Mouse (Mus musculus) gastrocnemius, postnatal 14 days (tissue): Measurements from ENCODE around the gene Itpr2. TPM values are rescaled to one million over a fixed set of nuclear protein-coding genes. Genes with fewer than 3 reads are reported as not detected.
"Not testable (repeated sequence)": the region's sequence is repeated elsewhere in the genome, so short reads cannot be mapped to it uniquely, and the experiment has no call there.

ENCODE experiments used
- DNase-seq: peaks from one replicate; pipeline ENCODE4 v3.0.0; 2021; ENCODE audit warnings: mixed read lengths
- intact Hi-C: fragments of 180-260 bp; cut with DNase I; formaldehyde crosslinking; loops from one replicate; pipeline ENCODE4 v1.15.1; 2025; ENCODE audit warnings: low total_unique reads
- total RNA-seq, 2 experiments: library from RNA; stranded (reverse); gene quantifications; 2 replicates each; pipeline ENCODE4 v1.2.3; 2021

Itpr2 gene
- total RNA-seq, 2 experiments from 2014 or later = 9.1 to 14.6 TPM

DNA sequence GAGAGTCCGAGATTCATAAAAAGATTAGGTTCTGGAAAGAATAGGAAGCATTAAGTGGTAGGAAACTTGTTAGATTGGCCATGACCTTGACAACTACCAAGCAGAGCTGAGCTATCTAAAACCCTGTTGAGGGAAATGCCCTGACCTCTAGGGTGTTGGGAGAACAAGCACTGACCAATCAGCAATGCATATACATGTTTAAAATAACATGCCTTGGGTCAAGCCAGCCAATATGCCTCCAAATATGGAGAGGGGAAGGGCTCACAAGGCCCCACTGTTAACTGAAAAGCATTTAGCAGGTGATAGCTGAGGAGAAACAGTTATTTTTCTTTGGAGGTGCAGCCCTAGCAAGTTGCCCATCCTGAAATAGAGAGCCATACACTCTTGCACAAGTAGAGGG lies 25.2 kb downstream of the Itpr2 start:
- intact Hi-C loops = no loop called here
- DNase-seq = no peak

DNA sequence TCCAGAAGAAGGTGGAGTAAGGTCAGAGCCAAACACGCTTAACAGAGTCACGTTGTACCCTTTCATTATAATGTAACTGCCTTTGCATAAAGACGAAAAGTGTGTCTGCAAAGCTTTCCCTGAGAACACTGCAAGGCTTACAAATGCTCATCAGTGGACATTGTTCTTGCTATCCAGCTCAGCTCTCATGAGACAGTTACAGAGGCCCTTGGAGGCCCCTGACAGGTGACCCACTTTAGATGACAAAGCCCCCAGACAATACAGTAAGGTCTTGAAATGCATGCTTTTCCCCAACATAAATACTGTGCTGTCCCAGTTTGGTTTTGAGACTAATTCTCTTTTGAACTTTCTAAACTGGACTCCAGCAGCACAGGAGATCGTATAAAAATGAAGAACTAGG lies 27.9 kb downstream of the Itpr2 start:
- DNase-seq = no peak

DNA sequence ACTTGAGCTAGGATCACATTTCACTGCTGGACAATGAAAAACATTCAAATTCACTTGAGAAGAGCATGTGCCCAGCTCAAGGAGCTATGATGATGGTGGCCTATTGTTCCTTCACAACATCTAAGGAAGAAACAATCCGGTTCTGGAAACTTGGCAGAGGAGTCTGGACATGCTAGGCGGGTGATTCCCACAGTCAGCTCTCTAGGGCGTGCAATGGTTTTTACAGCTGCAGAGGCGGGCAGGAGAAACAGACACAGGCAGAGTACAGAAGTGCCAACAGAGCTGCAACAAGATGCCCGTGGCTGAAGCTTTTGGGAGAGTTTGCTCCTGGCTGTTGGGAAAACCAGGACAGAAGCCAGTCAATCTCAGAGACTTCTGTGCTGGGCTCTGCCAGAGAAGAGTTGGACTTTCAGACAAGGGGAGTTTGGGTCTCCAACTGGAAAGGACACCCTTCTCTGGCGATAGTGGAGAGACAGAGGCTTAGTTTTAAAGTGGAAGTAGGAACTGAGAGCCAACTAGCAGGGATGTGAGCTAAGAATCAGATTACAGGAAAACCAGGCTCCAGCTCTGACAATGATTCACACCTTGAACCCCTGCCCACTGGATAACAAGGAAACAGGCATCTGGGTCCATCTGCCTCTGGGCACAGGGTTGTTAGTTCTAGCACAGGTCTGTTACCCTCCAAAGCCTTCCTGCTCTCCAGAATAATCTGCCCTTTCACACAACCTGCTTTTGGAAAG lies 28.6 kb downstream of the Itpr2 start:
- intact Hi-C loops = no loop called here
- DNase-seq = peak; percentile 47

More for the DNA sequence above, 27.9 kb downstream of the Itpr2 start:
- intact Hi-C loops = no loop called here

DNA sequence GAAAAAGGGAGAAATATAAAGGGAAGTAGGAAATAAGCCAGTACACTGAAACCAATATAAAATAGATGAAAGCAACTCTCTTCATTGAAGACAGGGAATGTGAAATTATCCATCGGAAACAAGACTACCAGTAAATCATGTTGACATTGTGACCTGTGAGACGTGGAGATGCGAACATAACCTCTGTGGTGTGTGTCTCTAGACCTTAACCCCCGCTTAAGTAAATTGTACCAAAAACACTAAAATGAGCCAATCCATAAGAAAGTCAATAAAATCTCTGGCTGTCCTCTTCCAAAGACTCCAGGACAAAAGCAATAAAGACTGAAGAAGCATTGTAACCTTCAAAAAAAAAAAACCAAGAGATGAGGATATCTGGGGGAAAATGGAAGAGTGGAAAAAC lies 31.6 kb downstream of the Itpr2 start:
- intact Hi-C loops = no loop called here
- DNase-seq = no peak

DNA sequence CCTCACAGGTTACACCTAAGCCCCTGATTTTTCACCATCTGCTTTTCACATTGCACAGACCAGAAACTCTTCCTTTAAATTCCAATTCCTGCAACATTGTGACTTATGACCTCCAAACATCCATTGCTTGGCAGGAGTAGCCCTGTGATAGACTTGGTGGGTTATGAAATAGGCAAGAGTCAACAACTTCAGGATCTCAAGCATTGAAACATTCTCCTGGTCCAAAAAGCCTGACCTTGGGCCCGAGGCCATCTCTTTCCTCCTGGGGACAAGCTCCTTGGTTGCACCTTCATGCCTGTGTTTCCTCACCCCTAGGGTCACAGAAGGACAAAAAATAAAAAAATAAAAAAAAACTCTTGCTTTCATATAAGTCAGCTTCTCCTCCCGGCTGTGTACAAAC lies 32.1 kb downstream of the Itpr2 start:
- no peak for DNase-seq

DNA sequence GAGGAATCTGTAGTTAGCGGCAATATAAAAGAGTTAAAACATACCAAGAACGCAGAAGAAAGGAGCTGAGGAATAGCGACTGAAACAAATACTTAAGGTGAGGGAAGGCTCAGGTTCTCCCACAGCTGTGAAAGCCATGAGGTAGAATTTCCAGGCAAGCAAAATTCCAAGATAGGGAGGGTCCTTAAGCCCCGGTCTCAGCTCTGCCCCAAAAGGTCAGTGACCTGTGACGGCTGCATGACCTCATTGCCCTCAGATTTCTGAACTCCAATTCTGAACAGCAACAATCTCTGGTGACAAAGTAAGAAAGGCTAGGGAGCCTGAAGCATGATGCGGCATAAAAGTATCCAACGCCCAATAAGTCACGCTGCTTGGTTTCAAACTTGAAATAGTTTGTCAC lies 33.7 kb downstream of the Itpr2 start:
- intact Hi-C loops = no loop called here
- DNase-seq = no peak

More for the DNA sequence above, 32.1 kb downstream of the Itpr2 start:
- intact Hi-C loops = no loop called here

DNA sequence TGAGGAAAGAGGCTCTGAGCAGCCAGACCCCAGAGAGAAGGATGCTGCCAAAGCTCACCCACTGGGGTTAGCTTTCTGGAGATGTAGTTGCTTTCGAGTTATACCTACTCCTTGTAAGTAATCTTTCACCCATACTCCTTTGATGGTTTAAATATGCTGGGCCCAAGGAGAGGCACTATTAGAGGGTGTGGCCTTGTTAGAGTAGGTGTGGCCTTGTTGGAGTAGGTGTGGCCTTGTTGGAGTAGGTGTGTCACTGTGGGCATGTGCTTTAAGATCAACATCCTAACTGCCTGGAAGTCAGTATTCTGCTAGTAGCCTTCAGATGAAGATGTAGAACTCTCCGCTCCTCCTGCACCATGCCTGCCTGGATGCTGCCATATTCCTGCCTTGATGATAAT lies 37.4 kb downstream of the Itpr2 start:
- intact Hi-C loops = not testable (repeated sequence)

DNA sequence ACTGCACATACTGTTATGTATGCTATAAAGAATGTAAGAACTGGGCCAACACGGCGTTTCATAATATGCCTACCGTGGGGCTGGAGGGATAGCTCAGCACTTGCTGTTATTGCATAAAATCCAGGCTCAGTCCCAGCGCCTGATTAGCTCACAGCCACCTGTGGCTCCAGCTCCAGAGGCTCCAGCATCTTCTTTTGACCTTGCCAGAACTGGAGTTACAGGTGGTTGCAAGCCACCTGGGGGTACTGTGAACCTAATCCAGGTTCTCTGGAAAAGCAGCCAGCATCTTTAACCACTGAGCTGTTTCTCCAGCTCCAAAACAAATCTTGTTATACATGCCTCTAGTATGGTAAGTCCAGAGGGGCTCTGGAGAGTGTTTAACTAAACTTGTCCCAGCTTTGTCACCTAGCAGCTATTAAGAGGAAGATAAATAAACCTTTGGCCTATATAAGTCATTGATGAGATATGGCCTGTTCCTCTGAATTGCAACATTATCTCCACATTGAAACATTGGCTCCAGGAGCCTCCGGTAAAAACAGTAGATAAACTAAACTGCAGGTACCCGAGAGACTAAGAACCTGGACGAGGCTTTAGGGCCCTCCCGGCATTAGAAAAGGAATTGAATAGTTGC lies 37.9 kb downstream of the Itpr2 start:
- intact Hi-C loops = no loop called here
- DNase-seq = no peak

More for the DNA sequence above, 37.4 kb downstream of the Itpr2 start:
- not testable (repeated sequence) for DNase-seq

DNA sequence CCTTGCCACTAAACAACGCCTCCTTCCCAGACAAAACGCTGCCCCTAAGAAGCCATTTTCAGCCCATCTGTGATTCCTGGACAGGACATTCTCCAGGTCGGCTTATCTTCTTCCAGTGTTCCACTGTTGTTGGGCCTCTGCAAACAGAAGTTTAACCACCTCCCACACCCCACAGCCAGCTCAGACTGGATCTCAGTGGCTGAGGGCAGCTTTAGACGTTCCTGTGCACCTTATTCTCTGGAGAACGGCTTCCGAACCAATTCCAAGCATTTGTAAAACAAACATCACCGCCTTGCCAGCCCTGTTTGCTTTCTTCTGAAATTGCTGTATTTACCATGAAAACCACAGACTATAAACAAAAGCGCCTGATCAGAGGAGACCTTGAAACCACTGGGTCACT lies 41.1 kb downstream of the Itpr2 start:
- no peak for DNase-seq

DNA sequence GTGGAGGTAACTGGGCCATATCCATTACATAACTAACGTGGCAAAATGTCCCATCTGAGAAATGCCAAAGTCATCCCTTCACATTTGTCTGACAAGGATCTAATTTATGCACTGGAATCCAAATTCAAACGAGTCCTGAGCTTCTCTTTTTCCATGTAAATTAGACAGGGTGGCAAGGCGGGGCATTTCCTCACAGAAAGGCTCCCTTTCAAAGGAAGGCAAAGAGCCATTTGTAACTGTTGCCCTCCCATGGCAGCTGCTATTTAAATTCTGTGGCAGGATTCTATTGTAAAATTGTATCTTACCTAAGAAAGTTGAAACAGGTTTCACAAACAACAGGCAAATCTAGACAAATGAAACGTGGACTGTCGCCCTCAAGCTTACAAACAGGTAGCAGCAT lies 43.6 kb downstream of the Itpr2 start:
- intact Hi-C loops = no loop called here
- DNase-seq = no peak

More for the DNA sequence above, 41.1 kb downstream of the Itpr2 start:
- intact Hi-C loops = no loop called here

DNA sequence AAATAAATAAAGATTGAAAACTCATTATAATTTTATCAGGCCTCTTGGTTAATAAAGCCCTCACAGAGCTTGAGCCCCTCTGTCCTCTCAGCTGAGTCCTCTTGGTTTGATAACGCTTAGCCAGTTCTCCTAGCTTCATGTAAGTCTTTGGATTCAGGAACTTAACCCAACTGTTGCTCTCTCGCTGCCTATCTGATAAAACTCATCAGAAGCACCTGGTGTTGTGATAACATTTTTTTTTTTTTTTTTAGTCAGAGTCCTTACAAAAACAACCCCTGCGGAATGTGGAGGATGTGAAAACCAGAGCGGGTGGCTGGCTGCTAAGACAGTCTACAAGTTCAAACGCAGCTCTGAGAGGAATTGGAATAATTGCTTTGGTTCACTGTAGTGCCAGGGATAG lies 45.3 kb downstream of the Itpr2 start:
- no peak for DNase-seq
- intact Hi-C loops = no loop called here

DNA sequence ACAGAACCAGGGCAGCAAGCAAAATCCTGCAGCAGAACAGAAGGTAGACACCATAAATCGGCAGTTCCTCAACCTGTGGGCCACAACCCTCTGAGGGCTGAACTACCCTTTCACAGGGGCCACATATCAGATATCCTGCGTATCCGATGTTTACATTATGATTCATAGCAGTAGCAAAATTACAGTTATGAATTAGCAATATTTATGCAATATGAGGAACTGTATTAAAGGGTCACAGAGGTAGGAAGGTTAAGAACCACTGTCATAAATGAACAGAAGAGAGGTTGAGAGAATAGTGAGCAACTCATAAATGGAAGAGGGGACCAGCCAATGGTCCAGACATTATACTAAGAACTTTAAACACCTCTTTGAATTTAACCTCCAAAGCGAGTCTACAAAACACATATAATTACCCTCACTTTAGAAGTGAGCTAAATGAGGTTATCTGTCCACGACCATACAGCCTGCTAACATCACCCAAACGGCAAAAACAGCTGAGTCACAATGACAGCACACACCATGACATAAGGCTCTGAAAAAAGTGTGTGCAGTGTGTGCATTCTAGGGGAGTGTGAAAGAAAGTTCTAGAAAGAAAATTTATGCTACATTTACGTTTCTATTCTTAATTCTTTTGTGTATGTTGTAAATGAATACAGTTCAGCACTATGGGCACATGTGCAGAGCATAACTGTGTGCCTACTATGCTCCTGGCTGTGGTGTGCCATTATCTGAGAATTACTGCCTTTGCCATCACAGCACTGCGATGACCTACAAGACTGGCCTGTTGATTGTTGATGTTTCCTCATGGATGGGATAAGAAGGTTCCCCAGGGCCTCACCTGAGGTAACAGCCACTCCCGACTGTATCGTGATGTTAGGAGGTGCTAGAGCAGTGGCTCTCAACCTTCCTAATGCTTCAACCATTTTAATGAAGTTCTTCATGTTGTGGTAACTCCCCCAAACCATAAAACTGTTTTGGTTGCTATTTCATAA lies 47.2 kb downstream of the Itpr2 start:
- intact Hi-C loops = no loop called here
- DNase-seq = no peak

DNA sequence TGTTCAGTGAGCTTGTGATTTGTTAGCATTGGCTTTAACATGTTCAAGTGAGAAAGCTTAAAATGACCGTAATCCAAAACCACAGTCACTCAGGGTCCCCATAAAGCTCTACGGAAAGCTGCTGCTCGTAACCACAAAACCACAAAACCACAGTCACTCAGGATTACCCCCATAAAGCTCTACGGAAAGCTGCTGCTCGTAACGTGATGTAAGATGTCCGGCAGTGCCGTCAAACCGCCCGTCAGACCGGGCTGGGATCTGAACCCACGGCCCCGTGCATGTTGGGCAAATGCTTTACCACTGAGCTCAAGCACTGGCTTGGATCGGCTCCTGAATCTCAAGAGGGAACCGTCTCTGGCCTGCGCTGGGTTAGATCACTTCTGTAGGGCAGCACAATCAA lies 49.5 kb downstream of the Itpr2 start:
- DNase-seq = no peak
- intact Hi-C loops = no loop called here

DNA sequence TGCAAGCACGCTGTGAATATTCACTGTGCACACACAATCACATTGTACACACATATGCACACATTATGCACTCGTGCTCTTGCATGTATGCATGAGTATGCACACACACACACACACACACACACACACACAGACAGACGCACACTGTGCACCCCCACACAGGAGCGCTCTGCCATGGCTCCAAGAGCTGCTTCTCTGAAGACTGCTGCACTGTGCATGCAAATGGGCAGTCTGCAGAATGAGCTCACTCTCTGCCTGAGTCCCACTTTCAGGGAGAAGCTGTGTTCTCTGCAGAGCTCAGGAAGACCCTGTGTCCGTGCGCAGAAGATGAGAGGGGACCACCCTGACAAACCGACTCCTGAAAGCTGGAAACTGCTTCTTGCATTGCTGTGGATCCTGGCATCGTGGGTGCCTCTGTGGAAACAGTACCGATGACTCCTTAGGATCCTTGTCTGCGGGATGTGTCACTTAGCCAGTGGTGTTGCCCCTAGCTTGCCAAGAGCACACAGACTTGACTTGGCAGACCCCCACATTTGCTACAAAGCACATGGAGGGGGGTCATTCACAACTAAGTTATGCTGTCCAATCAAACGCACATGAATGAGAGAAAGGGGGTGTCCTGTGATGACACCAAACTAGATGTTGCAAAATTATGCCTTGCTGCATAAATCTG lies 55.9 kb downstream of the Itpr2 start:
- DNase-seq = no peak
- intact Hi-C loops = no loop called here

DNA sequence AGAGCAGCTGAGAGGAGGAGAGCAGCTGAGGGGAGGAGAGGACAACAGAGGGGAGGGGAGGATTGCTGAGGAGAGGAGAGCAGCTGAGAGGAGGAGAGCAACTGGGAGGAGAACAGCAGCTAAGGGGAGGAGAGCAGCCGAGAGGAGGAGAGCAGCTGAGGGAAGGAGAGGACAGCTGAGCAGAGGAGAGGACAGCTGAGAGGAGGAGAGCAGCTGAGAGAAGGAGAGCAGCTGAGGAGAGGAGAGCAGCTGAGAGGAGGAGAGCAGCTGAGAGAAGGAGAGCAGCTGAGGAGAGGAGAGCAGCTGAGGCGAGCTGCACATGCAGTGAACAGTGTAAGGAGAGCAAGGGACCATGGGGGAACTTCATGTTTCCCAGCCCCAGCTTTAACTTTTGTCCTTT lies 62.2 kb downstream of the Itpr2 start:
- DNase-seq = no peak
- intact Hi-C loops = no loop called here

DNA sequence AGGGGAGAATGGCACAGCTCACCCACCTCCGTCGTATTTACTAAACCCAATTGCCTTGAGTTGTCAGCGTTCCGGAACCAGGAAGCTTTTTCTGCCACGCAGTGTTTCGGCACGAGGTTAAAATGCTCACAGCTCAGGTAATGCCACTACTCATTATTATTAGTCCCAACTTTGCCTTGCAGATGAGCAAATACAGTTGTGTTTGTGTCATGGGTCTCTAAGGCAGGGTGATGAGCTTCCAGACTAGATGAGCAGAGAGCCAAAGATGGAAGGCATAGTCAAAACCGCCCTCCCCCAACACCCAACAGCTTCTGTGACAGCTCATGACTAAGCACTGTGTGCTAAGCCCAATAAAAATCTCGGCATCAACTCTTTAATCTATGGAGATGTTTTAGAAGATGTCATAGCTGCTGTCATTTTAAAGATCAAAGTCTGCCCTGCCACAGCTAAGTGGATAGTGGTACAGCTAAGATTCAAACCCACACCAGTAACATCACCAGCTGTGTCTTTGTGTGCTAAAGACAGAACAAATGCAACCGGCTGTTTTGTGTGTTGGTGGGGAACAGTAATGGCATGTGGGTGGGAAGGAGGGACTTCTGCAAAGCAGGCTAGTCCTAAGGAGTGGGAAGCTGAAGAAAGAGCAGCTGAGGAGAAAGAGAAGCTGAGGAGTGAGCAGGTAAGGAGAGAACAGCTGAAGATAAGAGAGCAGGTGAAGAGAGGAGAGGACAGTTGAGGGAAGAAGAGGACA lies 62.8 kb downstream of the Itpr2 start:
- intact Hi-C loops = no loop called here
- no peak for DNase-seq

DNA sequence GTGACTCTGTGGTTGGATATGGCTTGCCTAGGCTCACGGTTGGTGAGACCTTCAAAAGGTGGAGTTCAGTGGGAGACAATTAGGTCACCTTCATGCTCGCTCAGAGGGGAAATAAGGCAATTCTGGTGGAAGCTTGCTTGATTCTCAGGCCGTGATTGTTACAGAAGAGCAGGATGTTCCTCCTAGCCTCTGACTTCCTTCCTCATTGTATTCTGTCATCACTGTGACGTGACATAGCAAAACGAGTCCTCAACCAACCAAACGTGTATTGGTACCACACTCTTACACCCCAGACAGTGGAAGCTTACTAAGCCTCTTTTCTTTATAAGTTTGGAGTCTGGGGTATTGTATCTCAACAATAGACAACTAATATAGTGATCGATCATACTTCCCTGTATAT lies 64.0 kb downstream of the Itpr2 start:
- intact Hi-C loops = no loop called here
- DNase-seq = no peak

DNA sequence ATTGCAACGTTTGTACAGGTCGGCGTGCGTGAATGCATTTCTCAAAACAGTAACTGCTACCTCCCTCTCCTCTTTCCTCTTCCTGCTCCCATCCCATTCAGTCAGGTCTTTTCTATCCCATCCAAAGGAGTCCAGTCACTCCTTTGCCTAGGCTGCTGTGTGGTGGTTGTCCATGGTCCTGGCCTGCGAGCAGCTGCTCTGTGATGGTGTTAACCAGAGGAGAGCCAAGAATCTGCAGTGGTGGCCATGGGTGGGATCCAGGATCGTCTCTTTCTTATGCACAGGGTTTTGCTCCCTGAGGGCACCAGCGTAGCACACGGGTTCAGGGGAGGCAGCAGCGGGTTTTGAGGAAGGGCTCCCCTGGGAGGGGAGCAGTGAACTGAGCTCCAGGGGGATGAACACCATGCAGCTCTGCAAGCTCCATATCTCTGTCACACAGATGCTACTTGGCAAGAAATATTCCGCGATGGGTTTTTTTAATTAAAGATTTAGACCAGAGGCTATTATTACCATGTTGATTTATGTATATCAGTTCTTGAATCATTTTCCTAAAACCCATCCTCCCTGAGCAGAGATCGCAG lies 65.0 kb downstream of the Itpr2 start:
- intact Hi-C loops = no loop called here
- DNase-seq = no peak

DNA sequence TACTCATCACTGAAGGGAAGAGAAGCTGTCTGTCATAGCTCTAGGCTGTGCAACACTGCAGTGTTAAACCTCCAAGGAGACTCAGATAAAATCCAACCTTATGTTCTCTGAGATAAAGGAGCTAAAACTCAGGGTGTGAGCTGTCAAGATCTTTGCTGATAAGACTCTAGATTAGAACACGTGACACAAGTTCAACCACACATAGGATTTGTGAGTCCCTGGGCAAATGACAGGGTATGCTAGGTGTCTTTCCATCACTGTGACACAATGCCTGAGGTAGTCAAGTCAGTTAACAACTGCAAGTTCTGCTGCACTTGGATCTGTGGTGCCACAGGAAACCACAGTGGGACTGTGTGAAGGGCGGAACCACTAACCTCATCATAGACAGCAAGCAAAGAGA lies 67.8 kb downstream of the Itpr2 start:
- intact Hi-C loops = no loop called here
- no peak for DNase-seq
